Mouse (Mus musculus): Measurements from ENCODE around the gene Acad9.

GRCm38 (mm10) chr3:36138171-36138660, 72.4 kb downstream of the Acad9 start:
- no peak for TF ChIP-seq CTCF (IDR thresholded peaks at IDR 0.05; ENCODE audit: low read depth, low read length)
- no peak for TF ChIP-seq POLR2A (IDR thresholded peaks at IDR 0.05; ENCODE audit: borderline replicate concordance, low read depth, low read length)
